Mouse (Mus musculus): ENCODE measurements around the gene Celf6. TPM values are rescaled to one million over a fixed set of nuclear protein-coding genes. Genes with fewer than 3 reads are reported as not detected.

Gene Celf6
- total RNA-seq, 2 experiments from 2014 or later = 25.2 to 30.4 TPM

GRCm38 (mm10) chr9:59589703-59590439 is 12.2 kb downstream of the Celf6 start:
- H3K4me3 ChIP-seq = peak overlapping the region; percentile 35; the same call in 1 of the 2 replicates
- H3K27ac ChIP-seq = peak overlapping the region; percentile 99
- no peak for TF ChIP-seq CTCF (conservative IDR thresholded peaks at IDR 0.05)
- DNase-seq (ENCODE audit: low spot score in 2 of 2) = peak; percentile 41 to 56

DNA sequence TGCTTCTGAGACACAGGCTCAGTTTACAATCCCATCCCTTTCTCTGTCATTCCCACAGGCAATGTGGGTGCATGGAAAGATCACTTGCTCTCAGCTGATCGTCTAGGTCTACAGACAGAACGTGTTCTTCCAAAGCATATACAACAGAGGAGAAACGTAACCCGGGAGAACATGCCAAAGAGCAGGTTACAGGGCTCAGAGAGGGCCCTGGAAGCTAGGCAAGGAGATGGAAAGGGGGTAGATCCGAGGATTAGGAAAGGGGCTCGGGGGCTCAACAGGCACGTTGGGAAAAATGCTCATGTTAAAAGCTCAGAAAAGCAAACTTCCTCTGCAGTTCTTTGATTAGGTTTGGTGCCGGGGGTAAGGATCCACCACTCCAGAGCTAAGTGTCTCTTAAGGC is 23.9 kb downstream of the Celf6 start:
- H3K4me3 ChIP-seq = no peak overlapping the region
- TF ChIP-seq CTCF (conservative IDR thresholded peaks at IDR 0.05) = no peak

GRCm38 (mm10) chr9:59605967-59606366 is 28.2 kb downstream of the Celf6 start:
- peak; percentile 54 for TF ChIP-seq CTCF (conservative IDR thresholded peaks at IDR 0.05)
- no peak for DNase-seq (ENCODE audit: low spot score in 2 of 2)
- no peak overlapping the region for H3K4me3 ChIP-seq
- no peak overlapping the region for H3K27ac ChIP-seq

More for the DNA sequence above, 23.9 kb downstream of the Celf6 start:
- H3K27ac ChIP-seq = no peak overlapping the region
- no peak for DNase-seq (ENCODE audit: low spot score in 2 of 2)

DNA sequence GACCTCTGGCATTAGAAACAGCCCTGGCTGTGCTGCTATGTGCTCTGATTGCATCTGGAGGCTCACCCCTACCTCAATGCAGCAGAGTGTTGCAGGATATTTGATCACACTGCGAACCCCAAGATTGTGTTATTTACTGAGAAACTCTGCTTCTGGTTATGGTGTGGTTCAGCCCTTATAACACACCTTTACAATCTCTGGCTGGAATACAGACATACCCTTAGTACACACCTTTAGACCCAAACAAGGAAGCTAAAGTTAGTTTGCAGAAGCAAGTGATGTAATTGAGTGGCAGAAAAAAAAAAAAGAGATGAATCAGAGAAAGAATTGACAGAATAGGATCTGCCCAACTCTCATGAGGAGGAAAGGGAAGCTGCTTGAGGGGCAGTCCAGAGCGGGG is 33.2 kb downstream of the Celf6 start:
- no peak for DNase-seq (ENCODE audit: low spot score in 2 of 2)
- no peak overlapping the region for H3K4me3 ChIP-seq
- H3K27ac ChIP-seq = no peak overlapping the region
- TF ChIP-seq CTCF (conservative IDR thresholded peaks at IDR 0.05) = no peak

DNA sequence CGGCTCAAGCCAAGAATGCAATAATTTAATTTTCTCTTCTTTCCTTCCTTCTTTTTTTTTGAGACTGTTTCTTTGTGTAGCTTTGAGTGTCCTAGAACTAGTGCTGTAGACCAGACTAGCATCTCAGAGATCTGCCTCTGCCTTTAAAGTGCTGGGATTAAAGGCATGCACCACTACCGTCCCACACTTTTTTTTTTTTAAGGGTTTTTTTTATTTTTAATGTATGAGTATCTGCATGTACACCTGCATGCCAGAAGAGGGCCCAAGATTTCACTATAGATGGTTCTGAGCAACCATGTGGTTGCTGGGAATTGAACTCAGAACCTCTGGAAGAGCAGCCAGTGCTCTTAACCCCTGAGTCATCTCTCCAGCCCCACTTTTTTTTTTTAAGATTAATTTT is 38.1 kb downstream of the Celf6 start:
- DNase-seq (ENCODE audit: low spot score in 2 of 2) = no peak
- no peak overlapping the region for H3K27ac ChIP-seq
- H3K4me3 ChIP-seq = no peak overlapping the region
- TF ChIP-seq CTCF (conservative IDR thresholded peaks at IDR 0.05) = peak; percentile 33

GRCm38 (mm10) chr9:59616622-59617306 is 39.0 kb downstream of the Celf6 start, which contains the start of gene Parp6:
Gene Parp6 (plus strand): TSS chr9:59617284.
- TF ChIP-seq CTCF (conservative IDR thresholded peaks at IDR 0.05) = peak; percentile 62
- peak; percentile 100 for DNase-seq (ENCODE audit: low spot score in 2 of 2)
- Histone ChIP-seq H3K4me3 (peak within 1 kb of the TSS; percentile 69), H3K27ac (peak within 1 kb of the TSS; percentile 92)

DNA sequence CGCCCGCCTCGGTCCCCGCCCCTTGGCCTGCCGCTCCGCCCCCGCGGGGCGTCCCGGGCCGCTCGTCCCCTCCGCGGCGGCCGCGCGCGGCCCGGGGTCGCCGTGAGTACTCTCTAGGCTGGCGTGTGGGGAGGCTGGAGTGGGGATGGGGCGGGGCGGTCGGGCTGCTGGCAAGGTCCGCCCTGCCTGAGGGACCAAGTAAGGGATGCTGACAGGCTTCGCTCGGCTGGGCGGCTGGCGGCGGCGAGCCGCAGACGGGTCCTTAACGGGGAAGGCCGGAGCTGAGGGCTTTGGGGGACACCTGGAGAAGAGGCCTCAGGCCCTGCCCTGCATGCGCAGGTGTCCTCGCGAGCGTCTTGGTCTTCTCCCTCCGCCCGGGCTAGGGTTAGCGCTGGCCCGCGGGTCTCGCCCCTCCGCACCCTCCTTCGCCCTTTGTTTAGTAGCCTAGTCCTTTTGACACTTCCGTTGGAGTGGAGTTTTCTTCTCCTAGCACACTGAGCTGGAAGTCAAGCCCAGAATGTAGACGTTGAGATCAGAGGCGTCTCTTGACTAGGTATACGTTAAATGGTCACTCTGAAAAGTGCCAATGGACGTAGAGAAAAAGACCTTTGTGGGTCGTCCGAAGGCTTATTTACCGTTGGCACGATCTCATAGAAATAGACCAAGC is 39.7 kb downstream of the Celf6 start:
- H3K4me3 ChIP-seq = peak overlapping the region; percentile 69
- TF ChIP-seq CTCF (conservative IDR thresholded peaks at IDR 0.05) = no peak
- peak overlapping the region; percentile 92 for H3K27ac ChIP-seq
- peak in 1 of 2 experiments; percentile 22 for DNase-seq (ENCODE audit: low spot score in 2 of 2)

GRCm38 (mm10) chr9:59638372-59638771 is 60.7 kb downstream of the Celf6 start:
- H3K27ac ChIP-seq = no peak overlapping the region
- no peak for TF ChIP-seq CTCF (conservative IDR thresholded peaks at IDR 0.05)
- H3K4me3 ChIP-seq = no peak overlapping the region
- no peak for DNase-seq (ENCODE audit: low spot score in 2 of 2)

GRCm38 (mm10) chr9:59639936-59640335 is 62.2 kb downstream of the Celf6 start:
- Histone ChIP-seq H3K4me3 (no peak overlapping the region), H3K27ac (no peak overlapping the region)
- no peak for DNase-seq (ENCODE audit: low spot score in 2 of 2)

DNA sequence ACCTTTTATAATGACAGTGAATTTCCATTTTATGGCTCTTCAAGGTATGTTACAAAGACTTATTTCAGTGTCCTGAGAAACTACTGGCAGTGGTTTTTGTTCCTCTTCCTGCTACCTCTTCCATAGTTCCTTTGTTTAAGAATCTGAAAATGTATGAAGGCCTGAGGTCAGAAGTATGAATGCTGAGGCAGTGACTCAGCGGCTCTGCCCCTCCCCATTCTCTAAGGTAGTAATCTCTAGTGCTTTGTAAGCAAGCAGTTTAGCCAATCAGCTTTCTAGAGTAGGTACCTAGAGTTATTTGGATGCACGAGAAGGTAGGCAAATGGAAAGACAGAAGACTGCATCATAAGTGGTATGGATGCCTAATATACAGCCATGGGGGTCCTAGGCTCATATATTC is 63.6 kb downstream of the Celf6 start:
- TF ChIP-seq CTCF (conservative IDR thresholded peaks at IDR 0.05) = no peak
- no peak for DNase-seq (ENCODE audit: low spot score in 2 of 2)
- H3K4me3 ChIP-seq = no peak overlapping the region
- no peak overlapping the region for H3K27ac ChIP-seq

More at GRCm38 (mm10) chr9:59639936-59640335, 62.2 kb downstream of the Celf6 start:
- TF ChIP-seq CTCF (conservative IDR thresholded peaks at IDR 0.05) = no peak

DNA sequence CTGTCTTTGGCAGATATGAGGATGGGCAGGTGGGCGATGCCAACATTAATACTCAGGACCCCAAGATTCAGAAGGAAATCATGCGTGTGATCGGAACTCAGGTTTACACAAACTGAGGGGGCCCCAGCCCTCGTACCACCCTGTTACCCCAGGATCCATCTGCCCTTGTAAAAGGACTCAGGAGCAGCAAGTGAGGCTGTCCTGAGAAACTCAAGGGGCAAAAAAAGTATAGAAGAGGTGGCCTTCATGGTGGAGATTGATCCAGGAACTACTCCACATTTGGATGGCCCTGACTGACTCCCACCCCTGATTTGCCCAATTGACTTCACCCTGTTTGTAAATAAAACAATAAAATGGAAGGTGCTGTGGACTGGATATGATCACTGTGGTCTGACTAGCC is 72.2 kb downstream of the Celf6 start:
- no peak for TF ChIP-seq CTCF (conservative IDR thresholded peaks at IDR 0.05)
- DNase-seq (ENCODE audit: low spot score in 2 of 2) = no peak
- Histone ChIP-seq H3K27ac (no peak overlapping the region), H3K4me3 (no peak overlapping the region)

GRCm38 (mm10) chr9:59653371-59653770 is 75.7 kb downstream of the Celf6 start:
- Histone ChIP-seq H3K27ac (peak overlapping the region; percentile 41; the same call in 1 of the 2 replicates), H3K4me3 (no peak overlapping the region)
- no peak for TF ChIP-seq CTCF (conservative IDR thresholded peaks at IDR 0.05)
- no peak for DNase-seq (ENCODE audit: low spot score in 2 of 2)

- Histone ChIP-seq H3K27ac (no peak overlapping the region), H3K4me3 (no peak overlapping the region)
- TF ChIP-seq CTCF (conservative IDR thresholded peaks at IDR 0.05) = no peak
- DNase-seq (ENCODE audit: low spot score in 2 of 2) = no peak
Measured at GRCm38 (mm10) chr9:59654450-59654983, 76.8 kb downstream of the Celf6 start.

Data from layer of hippocampus, adult 2 months (tissue).